Mouse (Mus musculus) ES-E14 (cell line): Measurements from ENCODE around the gene Themis2.

Experiments used
- CHD2 ChIP-seq: IDR thresholded peaks from 2 replicates; pipeline ENCODE4 v1.6.1; 2014; ENCODE audit warnings: mild to moderate bottlenecking, low read depth, low read length, inconsistent platforms
- HCFC1 ChIP-seq: IDR thresholded peaks from 2 replicates; pipeline ENCODE4 v1.6.1; 2012; ENCODE audit warnings: low read length, inconsistent platforms, borderline replicate concordance; ENCODE audit not compliant: insufficient read depth
- MAFK ChIP-seq: IDR thresholded peaks from 2 replicates; pipeline ENCODE4 v1.6.1; 2014; ENCODE audit warnings: mild to moderate bottlenecking, low read depth, low read length, inconsistent platforms; ENCODE audit not compliant: insufficient read depth
- ZC3H11A ChIP-seq: IDR thresholded peaks from 2 replicates; pipeline ENCODE4 v1.6.1; 2012; ENCODE audit warnings: low read depth, mild to moderate bottlenecking, inconsistent platforms, low read length, borderline replicate concordance
- ZNF384 ChIP-seq: IDR thresholded peaks from 2 replicates; pipeline ENCODE4 v1.6.1; 2012; ENCODE audit warnings: low read depth, low read length, inconsistent platforms

- TF ChIP-seq ZNF384 (no peak), MAFK (no peak), HCFC1 (no peak), ZC3H11A (0 out of 2 replicates have a peak, but pooled peaks have one; percentile 5), CHD2 (no peak)
These were observed 60.3 kb downstream of the Themis2 start for GRCm38 (mm10) chr4:132735894-132736293.
